Mouse (Mus musculus): ENCODE measurements at regions not wholly inside any gene's neighbourhood (a gene's known extent, or its start where the extent isn't known, plus 50 kb on each side); places are given as distances from the start of the nearest gene placed in this dataset.

DNA sequence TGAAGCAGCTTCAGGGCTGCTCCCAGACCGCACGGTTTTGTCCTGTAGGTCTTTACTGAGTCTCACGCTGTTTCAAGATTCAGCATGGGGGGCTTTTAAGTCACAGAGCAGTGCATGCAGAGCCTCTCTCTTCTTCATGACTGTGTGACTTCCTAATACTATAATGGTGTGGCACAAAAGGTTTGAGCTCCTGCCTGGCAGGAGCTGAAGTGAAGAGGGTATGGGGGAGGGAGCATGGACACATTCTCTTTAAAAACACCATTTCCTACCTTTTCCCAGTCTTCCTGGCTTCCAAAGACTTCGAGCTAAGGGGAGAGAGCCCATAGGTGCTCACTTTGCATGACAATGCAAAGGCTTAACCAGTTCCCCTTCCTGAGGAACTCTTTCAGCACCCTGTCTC lies 934.9 kb upstream of the Gm5150 start:
- Histone ChIP-seq H3K4me2 (ENCODE audit: low read length) (no peak overlapping the region), H3K9ac (ENCODE audit: low read length) (no peak overlapping the region), H3K4me1 (replicated peaks; ENCODE audit: control insufficient read depth, insufficient read depth, low read length) (no peaks in the 10 kb centered on the region), H3K27ac (ENCODE audit: low read depth) (no peak overlapping the region), H3K9me3 (ENCODE audit: control insufficient read depth, low read length) (no peaks in the 10 kb centered on the region), H3K4me3 (ENCODE audit: low read depth, low read length) (no peak overlapping the region), H3K27me3 (replicated peaks; ENCODE audit: control insufficient read depth, insufficient read depth, low read length) (no peaks in the 10 kb centered on the region), H3K36me3 (ENCODE audit: control insufficient read depth, insufficient read depth, low read length) (no peaks in the 10 kb centered on the region)
- 22% methylated on average over 4 of the region's 4 CpGs for WGBS
- DNase-seq (ENCODE audit: low spot score): no peak
- no peak for ATAC-seq (replicated peaks; ENCODE audit: low FRiP score, low TSS enrichment, low read depth)

DNA sequence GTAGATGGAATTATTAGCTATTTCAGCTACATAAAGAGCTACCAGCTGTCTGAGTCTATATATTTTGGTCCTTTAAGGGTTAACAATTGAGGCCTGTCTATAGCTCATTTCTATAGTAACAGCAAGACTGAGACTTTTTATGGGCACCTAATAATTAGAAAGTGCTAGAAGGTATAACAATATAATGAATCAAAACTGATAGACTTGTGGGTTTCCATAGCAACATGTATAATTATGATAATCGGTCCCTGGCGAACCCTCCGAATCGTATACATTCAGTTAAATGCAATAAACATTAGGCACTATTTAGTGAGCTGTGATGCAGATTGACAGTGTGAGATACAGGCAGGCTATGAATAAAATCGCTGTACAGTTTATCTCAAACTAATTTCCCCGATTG lies 933.3 kb upstream of the Gm5150 start:
- no peak overlapping the region for H3K4me3 ChIP-seq (ENCODE audit: low read depth, low read length)
- no peak overlapping the region for H3K4me2 ChIP-seq (ENCODE audit: low read length)
- H3K36me3 ChIP-seq (ENCODE audit: control insufficient read depth, insufficient read depth, low read length): no peaks in the 10 kb centered on the region
- ATAC-seq (replicated peaks; ENCODE audit: low FRiP score, low TSS enrichment, low read depth) (no peak), DNase-seq (ENCODE audit: low spot score) (no peak)
- H3K27me3 ChIP-seq (replicated peaks; ENCODE audit: control insufficient read depth, insufficient read depth, low read length): no peaks in the 10 kb centered on the region
- 83% methylated on average over 6 of the region's 6 CpGs for WGBS
- no peak overlapping the region for H3K27ac ChIP-seq (ENCODE audit: low read depth)
- H3K9me3 ChIP-seq (ENCODE audit: control insufficient read depth, low read length): no peaks in the 10 kb centered on the region
- no peak overlapping the region for H3K9ac ChIP-seq (ENCODE audit: low read length)
- no peaks in the 10 kb centered on the region for H3K4me1 ChIP-seq (replicated peaks; ENCODE audit: control insufficient read depth, insufficient read depth, low read length)

- Histone ChIP-seq H3K36me3 (ENCODE audit: control insufficient read depth, insufficient read depth, low read length) (no peaks in the 10 kb centered on the region), H3K4me3 (ENCODE audit: low read depth, low read length) (no peak overlapping the region), H3K27me3 (replicated peaks; ENCODE audit: control insufficient read depth, insufficient read depth, low read length) (no peaks in the 10 kb centered on the region), H3K4me1 (replicated peaks; ENCODE audit: control insufficient read depth, insufficient read depth, low read length) (no peaks in the 10 kb centered on the region), H3K27ac (ENCODE audit: low read depth) (no peak overlapping the region), H3K9ac (ENCODE audit: low read length) (no peak overlapping the region), H3K9me3 (ENCODE audit: control insufficient read depth, low read length) (no peaks in the 10 kb centered on the region), H3K4me2 (ENCODE audit: low read length) (no peak overlapping the region)
- DNase-seq (ENCODE audit: low spot score) (no peak), ATAC-seq (replicated peaks; ENCODE audit: low FRiP score, low TSS enrichment, low read depth) (no peak)
- 93% methylated on average over 5 of the region's 5 CpGs for WGBS
These were observed 932.9 kb upstream of the Gm5150 start for GRCm38 (mm10) chr3:16939127-16939526.

DNA sequence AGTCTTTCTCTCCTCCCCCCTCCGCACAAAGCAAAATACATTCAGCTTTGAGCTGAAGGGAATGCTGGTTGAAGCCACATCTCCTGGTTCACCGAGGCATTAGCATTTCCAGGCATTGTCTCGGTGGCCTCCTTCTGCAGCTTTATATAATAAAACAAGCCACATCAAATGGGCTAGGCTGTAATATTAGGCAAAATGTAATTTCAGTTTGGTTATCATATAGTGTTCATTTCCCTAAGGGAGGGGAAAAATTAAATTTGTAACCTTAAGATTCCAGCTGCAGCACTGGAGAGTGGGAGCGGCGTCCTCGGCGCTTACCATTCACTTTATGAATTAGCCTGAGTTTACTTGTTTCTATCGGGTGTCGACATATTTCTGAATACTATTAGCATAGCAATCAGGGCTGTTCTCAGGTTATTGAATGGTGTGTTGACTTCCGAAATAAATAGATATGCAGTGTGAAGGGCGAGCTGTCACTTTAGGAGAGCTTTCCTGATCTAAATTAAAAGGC lies 932.3 kb upstream of the Gm5150 start:
- H3K36me3 ChIP-seq (ENCODE audit: control insufficient read depth, insufficient read depth, low read length): no peaks in the 10 kb centered on the region
- H3K9ac ChIP-seq (ENCODE audit: low read length): no peak overlapping the region
- DNase-seq (ENCODE audit: low spot score) (no peak), ATAC-seq (replicated peaks; ENCODE audit: low FRiP score, low TSS enrichment, low read depth) (no peak)
- H3K9me3 ChIP-seq (ENCODE audit: control insufficient read depth, low read length): no peaks in the 10 kb centered on the region
- H3K4me2 ChIP-seq (ENCODE audit: low read length): no peak overlapping the region
- H3K27ac ChIP-seq (ENCODE audit: low read depth): no peak overlapping the region
- H3K4me3 ChIP-seq (ENCODE audit: low read depth, low read length): no peak overlapping the region
- 72% methylated on average over 11 of the region's 11 CpGs for WGBS
- H3K4me1 ChIP-seq (replicated peaks; ENCODE audit: control insufficient read depth, insufficient read depth, low read length): no peaks in the 10 kb centered on the region
- no peaks in the 10 kb centered on the region for H3K27me3 ChIP-seq (replicated peaks; ENCODE audit: control insufficient read depth, insufficient read depth, low read length)

DNA sequence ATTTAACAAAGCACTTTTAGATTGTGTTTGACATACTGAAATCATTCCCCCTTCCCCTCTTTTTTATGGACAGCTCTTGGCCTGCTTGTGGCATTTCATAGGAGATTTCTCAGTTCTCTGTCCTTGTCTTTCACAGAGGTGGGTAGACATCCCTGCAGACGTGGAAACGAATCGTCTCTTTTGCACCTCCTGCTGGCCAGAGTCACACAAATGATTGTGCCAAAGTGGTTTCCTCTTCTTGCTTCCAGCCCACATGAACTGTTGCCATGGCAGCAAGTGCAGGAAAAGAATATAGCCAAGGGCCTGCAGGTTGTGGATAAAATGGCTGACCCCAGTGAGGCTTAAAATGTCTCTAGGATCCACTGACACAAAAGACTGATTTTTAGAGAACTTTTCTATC lies 924.1 kb upstream of the Gm5150 start:
- 47% methylated on average over 3 of the region's 3 CpGs for WGBS
- no peak overlapping the region for H3K27ac ChIP-seq (ENCODE audit: low read depth)

GRCm38 (mm10) chr3:16929846-16930245 lies 923.6 kb upstream of the Gm5150 start:
- H3K9me3 ChIP-seq (ENCODE audit: control insufficient read depth, low read length): no peaks in the 10 kb centered on the region
- DNase-seq (ENCODE audit: low spot score) (no peak), ATAC-seq (replicated peaks; ENCODE audit: low FRiP score, low TSS enrichment, low read depth) (no peak)
- H3K4me2 ChIP-seq (ENCODE audit: low read length): no peak overlapping the region
- no peak overlapping the region for H3K27ac ChIP-seq (ENCODE audit: low read depth)
- no peak overlapping the region for H3K9ac ChIP-seq (ENCODE audit: low read length)
- WGBS: 63% methylated on average over 1 of the region's 1 CpGs
- H3K4me1 ChIP-seq (replicated peaks; ENCODE audit: control insufficient read depth, insufficient read depth, low read length): no peaks in the 10 kb centered on the region
- no peaks in the 10 kb centered on the region for H3K36me3 ChIP-seq (ENCODE audit: control insufficient read depth, insufficient read depth, low read length)
- no peak overlapping the region for H3K4me3 ChIP-seq (ENCODE audit: low read depth, low read length)
- no peaks in the 10 kb centered on the region for H3K27me3 ChIP-seq (replicated peaks; ENCODE audit: control insufficient read depth, insufficient read depth, low read length)

More for the DNA sequence above, 924.1 kb upstream of the Gm5150 start:
- DNase-seq (ENCODE audit: low spot score): no peak
- ATAC-seq (replicated peaks; ENCODE audit: low FRiP score, low TSS enrichment, low read depth): no peak
- H3K27me3 ChIP-seq (replicated peaks; ENCODE audit: control insufficient read depth, insufficient read depth, low read length): no peaks in the 10 kb centered on the region
- no peak overlapping the region for H3K4me3 ChIP-seq (ENCODE audit: low read depth, low read length)
- H3K36me3 ChIP-seq (ENCODE audit: control insufficient read depth, insufficient read depth, low read length): no peaks in the 10 kb centered on the region
- H3K4me2 ChIP-seq (ENCODE audit: low read length): no peak overlapping the region
- no peaks in the 10 kb centered on the region for H3K9me3 ChIP-seq (ENCODE audit: control insufficient read depth, low read length)
- H3K4me1 ChIP-seq (replicated peaks; ENCODE audit: control insufficient read depth, insufficient read depth, low read length): no peaks in the 10 kb centered on the region
- no peak overlapping the region for H3K9ac ChIP-seq (ENCODE audit: low read length)

DNA sequence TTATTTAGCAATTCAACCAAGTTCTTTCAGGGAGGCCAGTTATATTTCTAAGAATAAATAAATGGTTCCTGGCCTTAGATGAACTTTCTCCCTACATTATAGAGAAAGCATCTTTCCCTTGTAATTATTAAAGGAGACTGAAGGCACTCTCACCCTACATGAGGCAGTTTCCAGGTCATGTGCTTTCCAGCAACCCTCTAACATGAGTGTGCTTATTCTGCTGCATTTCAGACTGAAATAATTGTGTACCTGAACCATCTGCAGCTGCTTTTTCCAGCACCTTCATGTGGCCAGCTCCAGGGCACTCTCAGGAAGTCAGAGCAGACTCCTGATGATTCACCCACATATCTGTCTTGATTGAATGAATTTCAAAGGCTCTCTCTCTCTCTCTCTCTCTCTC lies 917.8 kb upstream of the Gm5150 start:
- Histone ChIP-seq H3K27ac (ENCODE audit: low read depth) (no peak overlapping the region), H3K4me1 (replicated peaks; ENCODE audit: control insufficient read depth, insufficient read depth, low read length) (no peaks in the 10 kb centered on the region), H3K9ac (ENCODE audit: low read length) (no peak overlapping the region), H3K9me3 (ENCODE audit: control insufficient read depth, low read length) (no peaks in the 10 kb centered on the region), H3K4me3 (ENCODE audit: low read depth, low read length) (no peak overlapping the region), H3K27me3 (replicated peaks; ENCODE audit: control insufficient read depth, insufficient read depth, low read length) (no peaks in the 10 kb centered on the region), H3K36me3 (ENCODE audit: control insufficient read depth, insufficient read depth, low read length) (no peaks in the 10 kb centered on the region), H3K4me2 (ENCODE audit: low read length) (no peak overlapping the region)
- DNase-seq (ENCODE audit: low spot score): no peak
- no peak for ATAC-seq (replicated peaks; ENCODE audit: low FRiP score, low TSS enrichment, low read depth)

GRCm38 (mm10) chr3:16923234-16923914 lies 917.1 kb upstream of the Gm5150 start:
- Histone ChIP-seq H3K4me2 (ENCODE audit: low read length) (no peak overlapping the region), H3K27ac (ENCODE audit: low read depth) (no peak overlapping the region), H3K27me3 (replicated peaks; ENCODE audit: control insufficient read depth, insufficient read depth, low read length) (no peaks in the 10 kb centered on the region), H3K36me3 (ENCODE audit: control insufficient read depth, insufficient read depth, low read length) (no peaks in the 10 kb centered on the region), H3K9me3 (ENCODE audit: control insufficient read depth, low read length) (no peaks in the 10 kb centered on the region), H3K9ac (ENCODE audit: low read length) (no peak overlapping the region), H3K4me3 (ENCODE audit: low read depth, low read length) (no peak overlapping the region), H3K4me1 (replicated peaks; ENCODE audit: control insufficient read depth, insufficient read depth, low read length) (no peaks in the 10 kb centered on the region)
- ATAC-seq (replicated peaks; ENCODE audit: low FRiP score, low TSS enrichment, low read depth) (no peak), DNase-seq (ENCODE audit: low spot score) (no peak)

DNA sequence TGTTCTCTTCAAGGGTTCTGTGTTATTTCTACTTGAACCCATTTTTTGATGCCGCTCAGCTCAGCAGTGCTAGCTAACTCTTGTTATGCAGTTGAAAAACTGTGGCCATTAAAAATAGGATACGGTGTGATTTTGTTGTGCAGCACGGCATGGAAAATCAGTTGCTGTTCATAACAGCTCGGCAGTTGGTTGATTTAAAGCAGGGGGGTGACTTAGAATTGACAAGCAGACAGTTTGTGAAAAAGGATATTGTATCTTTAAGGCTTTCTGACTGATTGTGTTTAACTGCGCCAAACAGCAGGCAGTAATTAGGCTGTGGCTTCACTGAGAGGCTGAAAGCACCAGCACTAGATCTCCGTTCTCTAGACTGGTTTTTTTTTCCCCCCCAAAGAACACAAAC lies 915.1 kb upstream of the Gm5150 start:
- no peak overlapping the region for H3K4me2 ChIP-seq (ENCODE audit: low read length)
- H3K36me3 ChIP-seq (ENCODE audit: control insufficient read depth, insufficient read depth, low read length): no peaks in the 10 kb centered on the region
- H3K27ac ChIP-seq (ENCODE audit: low read depth): no peak overlapping the region
- no peak for ATAC-seq (replicated peaks; ENCODE audit: low FRiP score, low TSS enrichment, low read depth)
- no peak for DNase-seq (ENCODE audit: low spot score)
- no peaks in the 10 kb centered on the region for H3K9me3 ChIP-seq (ENCODE audit: control insufficient read depth, low read length)
- no peak overlapping the region for H3K9ac ChIP-seq (ENCODE audit: low read length)
- H3K4me1 ChIP-seq (replicated peaks; ENCODE audit: control insufficient read depth, insufficient read depth, low read length): no peaks in the 10 kb centered on the region
- 71% methylated on average over 6 of the region's 6 CpGs for WGBS
- H3K4me3 ChIP-seq (ENCODE audit: low read depth, low read length): no peak overlapping the region
- no peaks in the 10 kb centered on the region for H3K27me3 ChIP-seq (replicated peaks; ENCODE audit: control insufficient read depth, insufficient read depth, low read length)

All from intestine, embryonic 14.5 days (tissue).